Mouse (Mus musculus) forebrain, embryonic 12.5 days (tissue): ENCODE measurements at regions not wholly inside any gene's neighbourhood (a gene's known extent, or its start where the extent isn't known, plus 50 kb on each side); places are given as distances from the start of the nearest gene placed in this dataset.
A peak's percentile ranks its signal among the peaks of the same experiment; 100 is the strongest.

Experiments
- ATAC-seq: fragments of 200-750 bp; cut with Nextera tagmentation; 2 replicates; pipeline ENCODE4 v1.8.0; 2017; ENCODE audit warnings: moderate TSS enrichment; ENCODE audit not compliant: low FRiP score
- H3K27ac ChIP-seq: fragments of 300-500 bp; sonication (generic); 2 replicates; pipeline ENCODE4 v1.5.1; 2016; ENCODE audit warnings: mild to moderate bottlenecking
- H3K27me3 ChIP-seq: fragments of 300-500 bp; sonication (generic); 2 replicates; pipeline ENCODE4 v1.6.1; 2016; ENCODE audit warnings: mild to moderate bottlenecking
- H3K36me3 ChIP-seq: fragments of 300-500 bp; sonication (generic); replicated peaks from 2 replicates; pipeline ENCODE4 v1.6.1; 2016; ENCODE audit warnings: mild to moderate bottlenecking
- H3K4me1 ChIP-seq: fragments of 300-500 bp; sonication (generic); 2 replicates; pipeline ENCODE4 v1.6.1; 2016
- H3K4me2 ChIP-seq: fragments of 300-500 bp; sonication (generic); 2 replicates; pipeline ENCODE4 v1.6.1; 2016; ENCODE audit warnings: mild to moderate bottlenecking, moderate library complexity
- H3K4me3 ChIP-seq: fragments of 300-500 bp; sonication (generic); replicated peaks from 2 replicates; pipeline ENCODE4 v1.5.1; 2016; ENCODE audit warnings: mild to moderate bottlenecking
- H3K9ac ChIP-seq: fragments of 300-500 bp; sonication (generic); 2 replicates; pipeline ENCODE4 v1.6.1; 2016; ENCODE audit warnings: mild to moderate bottlenecking
- H3K9me3 ChIP-seq: fragments of 300-500 bp; sonication (generic); 2 replicates; pipeline ENCODE4 v1.6.1; 2016
- WGBS: fragments of 180-500 bp; shearing (Covaris S2); methylation state at CpG from one replicate; pipeline ENCODE4 v1.1.7; 2016; 5-methylcytosine and 5-hydroxymethylcytosine counted together

GRCm38 (mm10) chr8:109249691-109250090 lies 244.1 kb upstream of the Pmfbp1 start:
- ATAC-seq, result no peak
- H3K4me3 ChIP-seq, result peak overlapping the region; percentile 17
- no peak overlapping the region for H3K9ac ChIP-seq
- peaks cover 14% of the 10 kb centered on the region for H3K27me3 ChIP-seq
- no peaks in the 10 kb centered on the region for H3K9me3 ChIP-seq
- H3K4me2 ChIP-seq, result peak overlapping the region; percentile 37
- peak overlapping the region; percentile 50 for H3K27ac ChIP-seq
- peaks cover 58% of the 10 kb centered on the region for H3K4me1 ChIP-seq
- no peaks in the 10 kb centered on the region for H3K36me3 ChIP-seq
- WGBS, result 45% methylated on average over 9 of the region's 9 CpGs

DNA sequence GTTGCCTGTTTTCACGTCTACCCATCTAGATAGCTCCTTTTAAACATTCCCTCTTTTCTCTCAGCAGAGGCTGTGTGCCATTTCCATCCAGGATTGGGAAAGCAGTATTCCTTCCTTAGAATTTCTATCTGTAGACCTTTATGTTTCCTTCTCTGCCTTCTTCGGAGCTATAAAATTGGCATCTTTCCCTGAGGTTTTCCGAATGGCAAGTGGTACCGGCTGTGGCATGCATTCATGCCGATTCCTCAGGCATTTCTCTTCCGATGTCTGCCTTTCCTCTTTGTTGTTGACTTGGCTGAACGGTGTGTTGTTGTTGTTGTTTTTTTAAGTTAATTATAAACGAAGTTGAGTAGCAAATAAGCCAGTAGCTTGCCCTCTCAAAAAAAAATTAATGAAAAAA lies 243.3 kb upstream of the Pmfbp1 start:
- peak overlapping the region; percentile 37 for H3K4me2 ChIP-seq
- WGBS, result 74% methylated on average over 8 of the region's 8 CpGs
- peak overlapping the region; percentile 50 for H3K27ac ChIP-seq
- H3K9me3 ChIP-seq, result no peaks in the 10 kb centered on the region
- H3K4me1 ChIP-seq, result peaks cover 58% of the 10 kb centered on the region
- no peaks in the 10 kb centered on the region for H3K36me3 ChIP-seq
- peak overlapping the region; percentile 17 for H3K4me3 ChIP-seq
- no peak for ATAC-seq
- peaks cover 14% of the 10 kb centered on the region for H3K27me3 ChIP-seq
- H3K9ac ChIP-seq, result peak overlapping the region; percentile 34; the same call in 1 of the 2 replicates

GRCm38 (mm10) chr8:109251360-109251798 lies 242.4 kb upstream of the Pmfbp1 start:
- peaks cover 14% of the 10 kb centered on the region for H3K27me3 ChIP-seq
- H3K4me1 ChIP-seq, result peaks cover 58% of the 10 kb centered on the region
- WGBS, result 37% methylated on average over 24 of the region's 24 CpGs
- peak overlapping the region; percentile 37 for H3K4me2 ChIP-seq
- ATAC-seq, result peak; percentile 84
- 0 out of 2 replicates have a peak overlapping the region, but pooled peaks have one; percentile 8 for H3K4me3 ChIP-seq
- H3K27ac ChIP-seq, result peak overlapping the region; percentile 74
- H3K9ac ChIP-seq, result no peak overlapping the region
- H3K36me3 ChIP-seq, result no peaks in the 10 kb centered on the region
- no peaks in the 10 kb centered on the region for H3K9me3 ChIP-seq

GRCm38 (mm10) chr8:109252404-109252803 lies 241.4 kb upstream of the Pmfbp1 start:
- Histone ChIP-seq H3K4me2 (no peak overlapping the region; the same call in 1 of the 2 replicates), H3K27ac (no peak overlapping the region)

DNA sequence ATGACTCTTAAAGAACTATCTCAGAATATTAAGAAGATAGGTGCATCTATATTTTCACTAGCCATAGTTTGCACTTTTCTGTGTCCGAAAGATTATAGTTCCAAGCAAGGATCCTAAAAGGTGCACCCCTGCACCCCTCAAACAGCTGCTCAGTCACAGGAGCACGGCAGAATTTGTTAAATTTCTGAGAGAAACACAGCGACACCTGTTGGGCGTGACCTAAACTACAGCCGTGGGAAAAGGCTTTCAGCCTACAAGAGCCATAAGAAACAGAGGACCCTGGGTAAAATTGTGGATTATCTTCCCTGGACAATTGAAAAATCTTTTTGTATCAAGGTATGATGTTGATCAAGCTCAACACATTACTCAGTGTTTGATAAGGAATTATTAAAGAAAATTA lies 214.7 kb upstream of the Pmfbp1 start:
- ATAC-seq, result no peak
- 19% methylated on average over 5 of the region's 5 CpGs for WGBS
- H3K9ac ChIP-seq, result no peak overlapping the region

More at GRCm38 (mm10) chr8:109252404-109252803, 241.4 kb upstream of the Pmfbp1 start:
- WGBS, result 39% methylated on average over 4 of the region's 4 CpGs
- no peaks in the 10 kb centered on the region for H3K36me3 ChIP-seq
- peaks cover 52% of the 10 kb centered on the region for H3K4me1 ChIP-seq
- no peak overlapping the region for H3K4me3 ChIP-seq
- no peak overlapping the region for H3K9ac ChIP-seq
- 0 out of 2 replicates have a peak, but pooled peaks have one; percentile 33 for ATAC-seq
- H3K27me3 ChIP-seq, result peaks cover 8% of the 10 kb centered on the region
- H3K9me3 ChIP-seq, result no peaks in the 10 kb centered on the region

DNA sequence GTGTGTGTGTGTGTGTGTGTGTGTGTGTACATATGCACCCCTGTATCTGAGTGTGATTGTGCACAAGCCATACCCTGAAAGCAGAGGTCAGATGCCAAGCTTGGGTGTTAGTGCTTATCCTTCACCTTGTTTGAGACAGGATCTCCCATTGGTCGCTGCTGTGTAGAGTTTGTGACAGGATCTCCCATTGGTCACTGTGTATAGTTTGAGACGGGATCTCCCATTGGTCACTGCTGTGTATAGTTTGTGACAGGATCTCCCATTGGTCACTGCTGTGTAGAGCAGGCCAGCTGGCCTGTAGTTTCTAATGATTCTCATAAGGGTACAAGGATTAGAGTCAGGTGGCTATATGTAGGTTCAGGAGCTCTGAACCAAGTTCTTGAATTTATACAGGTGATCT lies 213.3 kb upstream of the Pmfbp1 start:
- no peak overlapping the region for H3K4me3 ChIP-seq
- no peak for ATAC-seq
- H3K9me3 ChIP-seq, result no peaks in the 10 kb centered on the region
- H3K4me1 ChIP-seq, result no peaks in the 10 kb centered on the region
- no peaks in the 10 kb centered on the region for H3K27me3 ChIP-seq
- H3K9ac ChIP-seq, result no peak overlapping the region
- WGBS, result 81% methylated on average over 2 of the region's 2 CpGs
- H3K27ac ChIP-seq, result no peak overlapping the region
- H3K4me2 ChIP-seq, result no peak overlapping the region
- H3K36me3 ChIP-seq, result no peaks in the 10 kb centered on the region

More for the DNA sequence above, 214.7 kb upstream of the Pmfbp1 start:
- H3K27ac ChIP-seq, result no peak overlapping the region
- no peaks in the 10 kb centered on the region for H3K4me1 ChIP-seq
- no peaks in the 10 kb centered on the region for H3K36me3 ChIP-seq
- H3K4me3 ChIP-seq, result no peak overlapping the region
- no peak overlapping the region for H3K4me2 ChIP-seq
- no peaks in the 10 kb centered on the region for H3K9me3 ChIP-seq
- no peaks in the 10 kb centered on the region for H3K27me3 ChIP-seq

DNA sequence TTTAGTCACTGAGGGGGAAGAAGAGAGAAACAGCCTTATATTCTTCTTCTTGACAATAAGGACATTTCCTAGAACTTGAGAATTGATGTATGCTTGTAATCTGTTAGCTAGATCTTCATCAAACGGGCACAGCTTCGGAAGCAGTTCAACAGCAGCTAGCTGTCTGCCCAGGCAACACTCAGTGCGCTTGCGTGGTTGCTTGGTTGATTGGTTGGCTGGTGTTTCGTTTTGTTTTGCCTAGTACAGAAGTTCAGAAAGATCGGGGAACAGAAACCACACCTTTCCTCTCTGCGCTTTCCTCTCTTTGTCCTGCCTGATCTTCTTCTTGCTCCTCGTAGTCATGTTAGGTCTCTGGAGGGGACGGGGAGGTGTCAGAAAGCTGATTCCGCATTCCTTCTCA lies 212.2 kb upstream of the Pmfbp1 start:
- Histone ChIP-seq H3K27me3 (no peaks in the 10 kb centered on the region), H3K36me3 (no peaks in the 10 kb centered on the region), H3K27ac (no peak overlapping the region), H3K4me3 (no peak overlapping the region), H3K9ac (no peak overlapping the region), H3K4me1 (no peaks in the 10 kb centered on the region), H3K4me2 (no peak overlapping the region), H3K9me3 (no peaks in the 10 kb centered on the region)
- ATAC-seq, result no peak
- 84% methylated on average over 10 of the region's 10 CpGs for WGBS

DNA sequence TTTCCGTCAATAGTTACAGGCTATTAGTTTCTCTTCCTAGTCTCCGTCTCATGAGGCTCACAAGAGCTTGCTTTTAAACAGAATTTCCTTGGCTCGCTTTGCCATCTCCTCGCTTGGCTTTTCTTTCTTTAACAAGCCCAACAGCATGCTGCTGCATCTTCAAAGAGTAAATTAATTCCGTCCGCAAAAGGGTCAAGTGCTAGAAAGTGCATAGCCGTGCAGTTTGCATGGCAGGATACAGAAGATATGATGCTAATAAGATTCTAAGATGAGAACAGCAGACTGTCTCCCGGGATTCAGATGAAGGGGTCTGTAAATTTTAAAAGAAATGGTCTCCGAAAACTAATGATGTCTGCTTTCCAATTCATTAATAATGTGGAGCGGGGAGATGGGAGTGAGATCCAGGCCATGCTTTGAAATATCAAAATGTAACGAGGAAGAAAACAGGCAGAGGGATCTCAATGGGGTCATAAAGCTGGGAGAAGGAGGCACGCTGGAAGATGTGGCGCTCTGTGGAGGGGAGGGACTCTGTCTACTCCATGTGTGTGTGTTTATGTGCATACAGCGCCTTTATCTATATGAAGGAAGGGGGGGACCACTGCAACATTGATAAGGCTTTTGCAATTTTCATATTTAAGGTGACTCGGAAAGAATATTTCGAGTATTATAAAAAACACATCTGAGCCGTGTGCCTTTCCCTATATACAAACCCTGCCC lies 183.0 kb upstream of the Pmfbp1 start:
- peak overlapping the region; percentile 44 for H3K4me2 ChIP-seq
- no peaks in the 10 kb centered on the region for H3K36me3 ChIP-seq
- H3K4me1 ChIP-seq, result peaks cover 37% of the 10 kb centered on the region
- H3K27ac ChIP-seq, result peak overlapping the region; percentile 81
- peaks cover 3% of the 10 kb centered on the region; the same call in 1 of the 2 replicates for H3K27me3 ChIP-seq
- peak; percentile 66 for ATAC-seq
- no peak overlapping the region for H3K9ac ChIP-seq
- no peak overlapping the region for H3K4me3 ChIP-seq
- 0 out of 2 replicates have a peak, but pooled peaks cover 7% of the 10 kb centered on the region for H3K9me3 ChIP-seq
- 30% methylated on average over 17 of the region's 17 CpGs for WGBS

- H3K36me3 ChIP-seq, result no peaks in the 10 kb centered on the region
- 19% methylated on average over 17 of the region's 17 CpGs for WGBS
- no peak overlapping the region for H3K4me3 ChIP-seq
- H3K9ac ChIP-seq, result no peak overlapping the region
- H3K4me1 ChIP-seq, result peaks cover 37% of the 10 kb centered on the region
- 0 out of 2 replicates have a peak, but pooled peaks cover 7% of the 10 kb centered on the region for H3K9me3 ChIP-seq
- H3K27ac ChIP-seq, result peak overlapping the region; percentile 81
- H3K27me3 ChIP-seq, result peaks cover 3% of the 10 kb centered on the region; the same call in 1 of the 2 replicates
- H3K4me2 ChIP-seq, result peak overlapping the region; percentile 44
- ATAC-seq, result peak; percentile 69
Measured at GRCm38 (mm10) chr8:109311484-109312210, 182.2 kb upstream of the Pmfbp1 start.

- H3K9ac ChIP-seq, result peak overlapping the region; percentile 21; the same call in 1 of the 2 replicates
- no peak overlapping the region for H3K4me2 ChIP-seq
- H3K36me3 ChIP-seq, result no peaks in the 10 kb centered on the region
- H3K27me3 ChIP-seq, result peaks cover 3% of the 10 kb centered on the region; the same call in 1 of the 2 replicates
- H3K4me3 ChIP-seq, result no peak overlapping the region
- no peak; the same call in 1 of the 2 replicates for ATAC-seq
- 0 out of 2 replicates have a peak, but pooled peaks cover 7% of the 10 kb centered on the region for H3K9me3 ChIP-seq
- peaks cover 40% of the 10 kb centered on the region for H3K4me1 ChIP-seq
- 1% methylated on average over 8 of the region's 8 CpGs for WGBS
- H3K27ac ChIP-seq, result peak overlapping the region; percentile 81
Measured at GRCm38 (mm10) chr8:109312731-109313130, 181.1 kb upstream of the Pmfbp1 start.

GRCm38 (mm10) chr8:109320955-109321354 lies 172.9 kb upstream of the Pmfbp1 start:
- no peak for ATAC-seq

DNA sequence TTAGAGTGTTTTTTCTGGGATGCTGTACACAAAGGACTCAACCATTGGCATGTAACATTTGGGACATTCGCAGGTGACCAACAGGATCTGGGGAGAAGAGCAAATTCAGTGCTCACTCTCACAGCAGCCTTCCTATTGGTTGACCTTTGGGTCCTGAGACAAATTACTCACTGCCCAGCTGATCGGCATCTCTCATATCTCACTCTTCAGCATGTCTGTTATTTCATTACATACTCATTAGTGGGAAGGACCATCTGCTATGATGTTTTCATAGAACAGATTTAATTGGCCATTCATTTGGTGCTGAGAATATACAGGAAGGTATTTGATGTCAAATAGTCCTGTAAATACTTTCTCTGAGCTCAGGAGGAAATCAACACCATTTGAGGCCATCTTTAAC lies 170.5 kb upstream of the Pmfbp1 start:
- Histone ChIP-seq H3K4me1 (peaks cover 7% of the 10 kb centered on the region; the same call in 1 of the 2 replicates), H3K4me3 (no peak overlapping the region), H3K27me3 (no peaks in the 10 kb centered on the region), H3K9ac (no peak overlapping the region), H3K27ac (no peak overlapping the region), H3K4me2 (no peak overlapping the region), H3K9me3 (no peaks in the 10 kb centered on the region), H3K36me3 (no peaks in the 10 kb centered on the region)
- 79% methylated on average over 2 of the region's 2 CpGs for WGBS
- no peak for ATAC-seq

More at GRCm38 (mm10) chr8:109320955-109321354, 172.9 kb upstream of the Pmfbp1 start:
- no peak overlapping the region for H3K4me3 ChIP-seq
- no peak overlapping the region for H3K4me2 ChIP-seq
- H3K27me3 ChIP-seq, result no peaks in the 10 kb centered on the region
- no peak overlapping the region for H3K9ac ChIP-seq
- peaks cover 11% of the 10 kb centered on the region; the same call in 1 of the 2 replicates for H3K4me1 ChIP-seq
- H3K27ac ChIP-seq, result 0 out of 2 replicates have a peak overlapping the region, but pooled peaks have one; percentile 10
- WGBS, result 57% methylated on average over 11 of the region's 11 CpGs
- no peaks in the 10 kb centered on the region for H3K9me3 ChIP-seq
- no peaks in the 10 kb centered on the region for H3K36me3 ChIP-seq
